Mouse (Mus musculus): ENCODE data around the gene Htra1. TPM values are rescaled to one million over a fixed set of nuclear protein-coding genes. Genes with fewer than 3 reads are reported as not detected.

Gene Htra1
- polyA plus RNA-seq, 1 experiment: 0.75 TPM

GRCm38 (mm10) chr7:130972767-130973166 is 36.9 kb downstream of the Htra1 start:
- peaks cover 28% of the 10 kb centered on the region for H3K27me3 ChIP-seq (replicated peaks)
- H3K9me3 ChIP-seq: peaks cover 25% of the 10 kb centered on the region
- no peaks in the 10 kb centered on the region for H3K4me1 ChIP-seq
- H3K36me3 ChIP-seq (replicated peaks; ENCODE audit: low read length): no peaks in the 10 kb centered on the region
- no peak overlapping the region for H3K4me3 ChIP-seq (replicated peaks)
- no peak for TF ChIP-seq FLI1 (IDR thresholded peaks at IDR 0.05; ENCODE audit: low read length)
- TF ChIP-seq GATA1 (IDR thresholded peaks at IDR 0.05; ENCODE audit: borderline replicate concordance, low read length): no peak

GRCm38 (mm10) chr7:130976305-130976935 is 40.5 kb downstream of the Htra1 start:
- H3K27me3 ChIP-seq (replicated peaks): peaks cover 35% of the 10 kb centered on the region
- H3K4me3 ChIP-seq (replicated peaks): no peak overlapping the region
- TF ChIP-seq GATA1 (IDR thresholded peaks at IDR 0.05; ENCODE audit: borderline replicate concordance, low read length) (no peak), FLI1 (IDR thresholded peaks at IDR 0.05; ENCODE audit: low read length) (no peak)
- no peaks in the 10 kb centered on the region for H3K4me1 ChIP-seq
- peaks cover 25% of the 10 kb centered on the region for H3K9me3 ChIP-seq
- no peaks in the 10 kb centered on the region for H3K36me3 ChIP-seq (replicated peaks; ENCODE audit: low read length)

- Histone ChIP-seq H3K9me3 (peaks cover 21% of the 10 kb centered on the region), H3K36me3 (replicated peaks; ENCODE audit: low read length) (no peaks in the 10 kb centered on the region), H3K4me1 (no peaks in the 10 kb centered on the region), H3K27me3 (replicated peaks) (peaks cover 34% of the 10 kb centered on the region), H3K4me3 (replicated peaks) (no peak overlapping the region)
- no peak for TF ChIP-seq GATA1 (IDR thresholded peaks at IDR 0.05; ENCODE audit: borderline replicate concordance, low read length)
- no peak for TF ChIP-seq FLI1 (IDR thresholded peaks at IDR 0.05; ENCODE audit: low read length)
Observed at GRCm38 (mm10) chr7:130977794-130978521, 42.0 kb downstream of the Htra1 start.

- Histone ChIP-seq H3K4me3 (replicated peaks) (no peak overlapping the region), H3K36me3 (replicated peaks; ENCODE audit: low read length) (no peaks in the 10 kb centered on the region), H3K4me1 (no peaks in the 10 kb centered on the region), H3K27me3 (replicated peaks) (peaks cover 34% of the 10 kb centered on the region), H3K9me3 (peaks cover 21% of the 10 kb centered on the region)
- TF ChIP-seq GATA1 (IDR thresholded peaks at IDR 0.05; ENCODE audit: borderline replicate concordance, low read length) (no peak), FLI1 (IDR thresholded peaks at IDR 0.05; ENCODE audit: low read length) (no peak)
Observed at GRCm38 (mm10) chr7:130978545-130978944, 42.6 kb downstream of the Htra1 start.

- H3K36me3 ChIP-seq (replicated peaks; ENCODE audit: low read length): no peaks in the 10 kb centered on the region
- peaks cover 16% of the 10 kb centered on the region for H3K9me3 ChIP-seq
- H3K4me1 ChIP-seq: no peaks in the 10 kb centered on the region
- no peak for TF ChIP-seq FLI1 (IDR thresholded peaks at IDR 0.05; ENCODE audit: low read length)
- no peak for TF ChIP-seq GATA1 (IDR thresholded peaks at IDR 0.05; ENCODE audit: borderline replicate concordance, low read length)
- H3K27me3 ChIP-seq (replicated peaks): peaks cover 31% of the 10 kb centered on the region
- no peak overlapping the region for H3K4me3 ChIP-seq (replicated peaks)
Observed at GRCm38 (mm10) chr7:130980130-130980529, 44.2 kb downstream of the Htra1 start.

- TF ChIP-seq GATA1 (IDR thresholded peaks at IDR 0.05; ENCODE audit: borderline replicate concordance, low read length) (no peak), FLI1 (IDR thresholded peaks at IDR 0.05; ENCODE audit: low read length) (no peak)
Observed at GRCm38 (mm10) chr7:130982371-130982770, 46.5 kb downstream of the Htra1 start.

GRCm38 (mm10) chr7:130982881-130983280 is 47.0 kb downstream of the Htra1 start:
- TF ChIP-seq FLI1 (IDR thresholded peaks at IDR 0.05; ENCODE audit: low read length): no peak
- TF ChIP-seq GATA1 (IDR thresholded peaks at IDR 0.05; ENCODE audit: borderline replicate concordance, low read length): no peak
- Histone ChIP-seq H3K4me1 (no peaks in the 10 kb centered on the region), H3K36me3 (replicated peaks; ENCODE audit: low read length) (no peaks in the 10 kb centered on the region), H3K4me3 (replicated peaks) (no peak overlapping the region), H3K27me3 (replicated peaks) (peaks cover 21% of the 10 kb centered on the region), H3K9me3 (peaks cover 16% of the 10 kb centered on the region)

More at GRCm38 (mm10) chr7:130982371-130982770, 46.5 kb downstream of the Htra1 start:
- Histone ChIP-seq H3K9me3 (peaks cover 13% of the 10 kb centered on the region), H3K27me3 (replicated peaks) (peaks cover 22% of the 10 kb centered on the region), H3K36me3 (replicated peaks; ENCODE audit: low read length) (no peaks in the 10 kb centered on the region), H3K4me3 (replicated peaks) (no peak overlapping the region), H3K4me1 (no peaks in the 10 kb centered on the region)

GRCm38 (mm10) chr7:130984294-130984693 is 48.4 kb downstream of the Htra1 start:
- no peaks in the 10 kb centered on the region for H3K36me3 ChIP-seq (replicated peaks; ENCODE audit: low read length)
- H3K9me3 ChIP-seq: peaks cover 20% of the 10 kb centered on the region
- no peak for TF ChIP-seq FLI1 (IDR thresholded peaks at IDR 0.05; ENCODE audit: low read length)
- no peak for TF ChIP-seq GATA1 (IDR thresholded peaks at IDR 0.05; ENCODE audit: borderline replicate concordance, low read length)

GRCm38 (mm10) chr7:130985193-130985592 is 49.3 kb downstream of the Htra1 start:
- no peaks in the 10 kb centered on the region for H3K36me3 ChIP-seq (replicated peaks; ENCODE audit: low read length)
- H3K4me3 ChIP-seq (replicated peaks): no peak overlapping the region
- TF ChIP-seq GATA1 (IDR thresholded peaks at IDR 0.05; ENCODE audit: borderline replicate concordance, low read length) (no peak), FLI1 (IDR thresholded peaks at IDR 0.05; ENCODE audit: low read length) (no peak)
- peaks cover 20% of the 10 kb centered on the region for H3K9me3 ChIP-seq
- no peaks in the 10 kb centered on the region for H3K4me1 ChIP-seq
- peaks cover 14% of the 10 kb centered on the region for H3K27me3 ChIP-seq (replicated peaks)

More at GRCm38 (mm10) chr7:130984294-130984693, 48.4 kb downstream of the Htra1 start:
- Histone ChIP-seq H3K4me1 (no peaks in the 10 kb centered on the region), H3K4me3 (replicated peaks) (no peak overlapping the region), H3K27me3 (replicated peaks) (peaks cover 17% of the 10 kb centered on the region)

- no peaks in the 10 kb centered on the region for H3K36me3 ChIP-seq (replicated peaks; ENCODE audit: low read length)
- H3K9me3 ChIP-seq: peaks cover 20% of the 10 kb centered on the region
- no peak for TF ChIP-seq GATA1 (IDR thresholded peaks at IDR 0.05; ENCODE audit: borderline replicate concordance, low read length)
- no peak for TF ChIP-seq FLI1 (IDR thresholded peaks at IDR 0.05; ENCODE audit: low read length)
- no peaks in the 10 kb centered on the region for H3K4me1 ChIP-seq
- H3K4me3 ChIP-seq (replicated peaks): no peak overlapping the region
- peaks cover 13% of the 10 kb centered on the region for H3K27me3 ChIP-seq (replicated peaks)
Observed at GRCm38 (mm10) chr7:130985716-130986115, 49.8 kb downstream of the Htra1 start.

All from megakaryocyte, embryonic 14.5 days (primary cell).